Mouse (Mus musculus) CH12.LX (cell line): ENCODE results near the gene Senp8. TPM values are rescaled to one million over a fixed set of nuclear protein-coding genes. Genes with fewer than 3 reads are reported as not detected.

Experiments used
- DNase-seq: peaks from one replicate; pipeline ENCODE4 v3.0.0-alpha.2; 2013; ENCODE audit errors: extremely low read depth
- H3K27ac ChIP-seq: 2 replicates; pipeline ENCODE4 v1.5.1; 2012; ENCODE audit warnings: low read depth, mild to moderate bottlenecking, control low read depth, moderate library complexity; ENCODE audit not compliant: insufficient read depth
- H3K27me3 ChIP-seq: replicated peaks from 2 replicates; pipeline ENCODE3; 2012; ENCODE audit warnings: inconsistent platforms
- H3K36me3 ChIP-seq, 2 experiments: replicated peaks in 1 of 2; 2 replicates each; pipeline versions ENCODE3 to v1.6.1; 2012; ENCODE audit warnings: inconsistent platforms in 1 of 2, low read length in 1 of 2, mild to moderate bottlenecking in 1 of 2, mixed read lengths in 1 of 2, moderate library complexity in 1 of 2; ENCODE audit not compliant: control insufficient read depth in 1 of 2, insufficient read depth in 1 of 2
- H3K4me1 ChIP-seq, 2 experiments: 2 replicates each; pipeline ENCODE4 v1.6.1; 2012; ENCODE audit warnings: inconsistent platforms in 1 of 2, moderate library complexity in 1 of 2; ENCODE audit not compliant: insufficient read depth in 2 of 2, control insufficient read depth in 1 of 2
- H3K4me2 ChIP-seq: 2 replicates; pipeline ENCODE4 v1.6.1; 2012; ENCODE audit warnings: low read depth, mild to moderate bottlenecking, control low read depth; ENCODE audit not compliant: poor library complexity, insufficient read depth, severe bottlenecking
- H3K4me3 ChIP-seq, 3 experiments: fragments of 150-350 bp in 1 of 3; sonication (generic) in 1 of 3; replicated peaks in 1 of 3; 2 replicates each; pipeline versions ENCODE3 to v1.5.1; 2011 to 2012; ENCODE audit warnings: low read depth in 2 of 3, low read length in 2 of 3, mild to moderate bottlenecking in 2 of 3, moderate library complexity in 2 of 3, control low read depth in 1 of 3, improper control_type of control experiment in 1 of 3, inconsistent platforms in 1 of 3, mixed read lengths in 1 of 3; ENCODE audit not compliant: poor library complexity in 1 of 3
- H3K79me2 ChIP-seq: replicated peaks from 2 replicates; pipeline ENCODE4 v1.6.1; 2012; ENCODE audit warnings: mild to moderate bottlenecking, moderate library complexity; ENCODE audit not compliant: control insufficient read depth, poor library complexity, insufficient read depth, severe bottlenecking; ENCODE audit errors: extremely low read depth
- H3K9ac ChIP-seq: 2 replicates; pipeline ENCODE4 v1.6.1; 2012; ENCODE audit warnings: low read depth, mild to moderate bottlenecking, control low read depth, moderate library complexity; ENCODE audit not compliant: insufficient read depth
- H3K9me3 ChIP-seq: replicated peaks from 2 replicates; pipeline ENCODE3; 2012; ENCODE audit warnings: low read length, inconsistent platforms, mixed read lengths
- ELF1 ChIP-seq: IDR thresholded peaks from 2 replicates; pipeline ENCODE4 v1.6.1; 2014; ENCODE audit warnings: low read depth, mild to moderate bottlenecking, inconsistent platforms, low read length, improper control_type of control experiment
- HCFC1 ChIP-seq: IDR thresholded peaks from 2 replicates; pipeline ENCODE4 v1.6.1; 2012; ENCODE audit warnings: low read depth, mild to moderate bottlenecking, inconsistent platforms, low read length, improper control_type of control experiment
- IRF4 ChIP-seq: IDR thresholded peaks from 2 replicates; pipeline ENCODE4 v1.6.1; 2014; ENCODE audit warnings: low read depth, mild to moderate bottlenecking, inconsistent platforms, low read length, improper control_type of control experiment
- JUN ChIP-seq: IDR thresholded peaks from 2 replicates; pipeline ENCODE4 v1.6.1; 2011; ENCODE audit warnings: low read depth, mild to moderate bottlenecking, low read length, improper control_type of control experiment, moderate library complexity; ENCODE audit not compliant: insufficient read depth
- JUND ChIP-seq: conservative IDR thresholded peaks from 2 replicates; pipeline ENCODE4 v1.6.1; 2011; ENCODE audit warnings: low read depth, low read length, improper control_type of control experiment
- KAT2A ChIP-seq: IDR thresholded peaks from 2 replicates; pipeline ENCODE4 v1.6.1; 2012; ENCODE audit warnings: low read length, improper control_type of control experiment, inconsistent platforms; ENCODE audit not compliant: insufficient replicate concordance
- MAFK ChIP-seq: IDR thresholded peaks from 2 replicates; pipeline ENCODE4 v1.6.1; 2011; ENCODE audit warnings: low read length, improper control_type of control experiment; ENCODE audit not compliant: insufficient replicate concordance
- MAX ChIP-seq: IDR thresholded peaks from 2 replicates; pipeline ENCODE4 v1.6.1; 2011; ENCODE audit warnings: low read length, improper control_type of control experiment
- MAZ ChIP-seq: IDR thresholded peaks from 2 replicates; pipeline ENCODE4 v1.6.1; 2012; ENCODE audit warnings: low read depth, mild to moderate bottlenecking, inconsistent platforms, low read length, improper control_type of control experiment, moderate library complexity
- MXI1 ChIP-seq: IDR thresholded peaks from 2 replicates; pipeline ENCODE4 v1.6.1; 2011; ENCODE audit warnings: mild to moderate bottlenecking, low read depth, low read length, improper control_type of control experiment
- MYC ChIP-seq: IDR thresholded peaks from 2 replicates; pipeline ENCODE4 v1.6.1; 2011; ENCODE audit warnings: low read depth, mild to moderate bottlenecking, improper control_type of control experiment, low read length
- NRF1 ChIP-seq: IDR thresholded peaks from 2 replicates; pipeline ENCODE4 v1.6.1; 2014; ENCODE audit warnings: low read depth, mild to moderate bottlenecking, inconsistent platforms, low read length, improper control_type of control experiment, moderate library complexity
- PAX5 ChIP-seq: IDR thresholded peaks from 2 replicates; pipeline ENCODE4 v1.6.1; 2012; ENCODE audit warnings: low read length, inconsistent platforms, mixed read lengths
- POLR2AphosphoS2 ChIP-seq: IDR thresholded peaks from 2 replicates; pipeline ENCODE4 v1.6.1; 2011; ENCODE audit warnings: low read depth, low read length, improper control_type of control experiment
- RAD21 ChIP-seq: IDR thresholded peaks from 2 replicates; pipeline ENCODE4 v1.6.1; 2011; ENCODE audit warnings: low read depth, mild to moderate bottlenecking, low read length, improper control_type of control experiment, moderate library complexity
- SIN3A ChIP-seq: IDR thresholded peaks from 2 replicates; pipeline ENCODE4 v1.6.1; 2012; ENCODE audit warnings: low read length, improper control_type of control experiment, inconsistent platforms
- ZKSCAN1 ChIP-seq: IDR thresholded peaks from 2 replicates; pipeline ENCODE4 v1.6.1; 2012; ENCODE audit warnings: low read depth, inconsistent platforms, low read length, improper control_type of control experiment, borderline replicate concordance
- dilution Hi-C: fragments of 300-500 bp; cut with MboI; formaldehyde crosslinking; loops from 2 replicates; pipeline ENCODE4 v1.14.3; 2020; ENCODE audit warnings: low sequenced_read_pairs; ENCODE audit not compliant: extremely low pct_unique_long_range_greater_than_20kb, extremely low pct_ligation_motif_present
- in situ Hi-C: fragments of 300-500 bp; cut with MboI; formaldehyde crosslinking; loops from 3 replicates; pipeline ENCODE4 v1.14.3; 2019; ENCODE audit warnings: low sequenced_read_pairs, low pct_ligation_motif_present, low pct_unique_long_range_greater_than_20kb, mixed read lengths
- polyA plus RNA-seq: library from polyadenylated mRNA; unstranded; fragments of >175 nt; gene quantifications from 2 replicates; pipeline ENCODE4 v1.2.1, GENCODE M21; 2012; ENCODE audit warnings: low read depth; ENCODE audit not compliant: insufficient read length
- total RNA-seq, 2 experiments: library from RNA; depleted of rRNA; stranded (reverse); fragments of 300-350 nt in 1 of 2; fragments of >200 nt in 1 of 2; gene quantifications; 2 replicates each; pipeline ENCODE4 v1.2.3; 2012 to 2014

The Senp8 gene
- total and polyA plus RNA-seq, 3 experiments: 5.2 to 8.5 (median 6.1) TPM

DNA sequence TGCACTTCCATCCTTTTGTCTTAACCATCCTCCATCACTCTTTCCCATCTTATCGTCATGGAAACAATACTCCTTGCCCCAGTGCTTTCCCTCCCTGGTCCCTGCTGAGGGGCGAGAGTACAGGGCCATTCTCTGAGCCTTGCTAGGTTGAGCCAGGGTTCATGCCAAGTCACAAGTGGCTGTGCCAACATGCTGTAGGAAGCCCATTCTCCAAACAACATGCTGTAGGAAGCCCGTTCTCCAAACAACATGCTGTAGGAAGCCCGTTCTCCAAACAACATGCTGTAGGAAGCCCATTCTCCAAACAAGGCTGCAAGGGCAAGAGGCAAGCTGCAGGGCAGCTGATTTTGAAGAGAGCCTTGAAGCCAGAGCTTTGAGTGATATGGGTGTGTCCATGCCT is 32.3 kb downstream of the Senp8 start:
- no peaks in the 10 kb centered on the region for H3K36me3 ChIP-seq
- dilution Hi-C loops (no loop called here), in situ Hi-C loops (no loop called here)
- no peak overlapping the region for H3K9ac ChIP-seq
- H3K79me2 ChIP-seq: no peaks in the 10 kb centered on the region
- no peak for DNase-seq
- no peak overlapping the region for H3K27ac ChIP-seq
- H3K4me1 ChIP-seq: peaks cover 0 to under 1% of the 10 kb centered on the region in 2 experiments; a peak in 2 of 4 replicates
- peaks cover 3% of the 10 kb centered on the region for H3K9me3 ChIP-seq
- no peak overlapping the region for H3K4me3 ChIP-seq
- no peak overlapping the region for H3K4me2 ChIP-seq
- TF ChIP-seq IRF4 (no peak), KAT2A (no peak), RAD21 (no peak), ZKSCAN1 (no peak), JUN (no peak), MXI1 (no peak), PAX5 (no peak), SIN3A (no peak), MAZ (no peak), MYC (no peak), ELF1 (no peak), HCFC1 (no peak), JUND (no peak), POLR2AphosphoS2 (no peak), MAX (no peak), MAFK (no peak)
- H3K27me3 ChIP-seq: peaks cover 14% of the 10 kb centered on the region

DNA sequence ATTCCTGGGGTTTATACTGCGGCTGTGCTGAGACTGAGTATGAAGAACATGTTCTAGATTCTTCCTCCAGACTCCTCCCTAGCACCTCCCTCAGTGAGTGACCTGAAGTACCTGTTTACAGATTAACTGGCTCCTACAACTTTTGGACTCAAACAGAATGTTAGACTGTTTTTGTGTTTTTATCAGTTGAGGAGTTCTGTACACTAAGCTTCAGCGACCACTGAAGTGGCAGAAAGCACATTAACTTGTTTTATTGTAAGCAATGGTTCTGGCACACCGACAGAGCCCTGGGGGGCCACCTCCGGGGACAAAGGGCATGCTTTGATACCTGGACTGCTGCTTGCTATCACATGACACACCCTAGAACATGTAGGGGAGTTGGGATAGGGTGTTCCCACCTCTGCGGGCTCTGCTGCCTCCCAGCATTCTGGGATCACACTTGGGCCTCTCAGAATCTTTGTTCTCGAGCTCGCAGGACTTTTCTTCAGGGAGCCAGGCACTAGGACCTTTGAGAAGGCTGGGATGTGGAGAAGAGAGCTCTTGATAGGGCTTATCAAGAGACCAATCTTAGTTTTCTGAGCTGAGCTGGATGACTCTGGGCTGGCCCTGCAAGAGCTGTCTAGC is 34.1 kb downstream of the Senp8 start:
- Histone ChIP-seq H3K27me3 (peaks cover 6% of the 10 kb centered on the region), H3K36me3 (no peaks in the 10 kb centered on the region), H3K9me3 (peaks cover 3% of the 10 kb centered on the region), H3K4me1 (peaks cover 0 to 6% of the 10 kb centered on the region in 2 experiments; a peak in 1 of 4 replicates), H3K79me2 (no peaks in the 10 kb centered on the region), H3K9ac (no peak overlapping the region), H3K27ac (no peak overlapping the region), H3K4me2 (no peak overlapping the region), H3K4me3 (no peak overlapping the region)
- no peak for TF ChIP-seq NRF1
- dilution Hi-C loops (no loop called here), in situ Hi-C loops (no loop called here)
- no peak for DNase-seq
